Mouse (Mus musculus) embryonic facial prominence, embryonic 15.5 days (tissue): Measurements from ENCODE around the gene Itm2c. TPM values are rescaled to one million over a fixed set of nuclear protein-coding genes. Genes with fewer than 3 reads are reported as not detected.

Experiments
- ATAC-seq: fragments of 200-750 bp; cut with Nextera tagmentation; 2 replicates; pipeline ENCODE4 v1.8.0; 2017; ENCODE audit warnings: low read depth, moderate TSS enrichment; ENCODE audit not compliant: insufficient number of reproducible peaks, low FRiP score, low TSS enrichment
- H3K27ac ChIP-seq: fragments of 300-500 bp; sonication (generic); replicated peaks from 2 replicates; pipeline ENCODE4 v1.5.1; 2015; ENCODE audit warnings: mild to moderate bottlenecking, inconsistent platforms
- H3K27me3 ChIP-seq: fragments of 300-500 bp; sonication (generic); 2 replicates; pipeline ENCODE4 v1.6.1; 2015; ENCODE audit warnings: inconsistent platforms
- H3K36me3 ChIP-seq: fragments of 300-500 bp; sonication (generic); 2 replicates; pipeline ENCODE4 v1.6.1; 2015; ENCODE audit warnings: mild to moderate bottlenecking, inconsistent platforms
- H3K4me1 ChIP-seq: fragments of 300-500 bp; sonication (generic); 2 replicates; pipeline ENCODE4 v1.6.1; 2015; ENCODE audit warnings: inconsistent platforms
- H3K4me2 ChIP-seq: fragments of 300-500 bp; sonication (generic); replicated peaks from 2 replicates; pipeline ENCODE4 v1.6.1; 2015; ENCODE audit warnings: mild to moderate bottlenecking, inconsistent platforms
- H3K4me3 ChIP-seq: fragments of 300-500 bp; sonication (generic); replicated peaks from 2 replicates; pipeline ENCODE4 v1.5.1; 2015; ENCODE audit warnings: mild to moderate bottlenecking, inconsistent platforms
- H3K9ac ChIP-seq: fragments of 300-500 bp; sonication (generic); 2 replicates; pipeline ENCODE4 v1.6.1; 2015; ENCODE audit warnings: inconsistent platforms
- H3K9me3 ChIP-seq: fragments of 300-500 bp; sonication (generic); replicated peaks from 2 replicates; pipeline ENCODE4 v1.6.1; 2016; ENCODE audit warnings: inconsistent platforms
- WGBS: fragments of 180-500 bp; shearing (Covaris S2); methylation state at CpG from one replicate; pipeline ENCODE4 v1.1.7; 2015; 5-methylcytosine and 5-hydroxymethylcytosine counted together
- polyA plus RNA-seq: library from polyadenylated mRNA; unstranded; fragments of >200 nt; fragmentation: Nextera tagmentation; extraction: Ambion mirVana; gene quantifications from 2 replicates; pipeline ENCODE4 v1.2.1, GENCODE M21; 2015

The Itm2c gene
- polyA plus RNA-seq, 1 experiment from 2014 or later = 283 TPM

DNA sequence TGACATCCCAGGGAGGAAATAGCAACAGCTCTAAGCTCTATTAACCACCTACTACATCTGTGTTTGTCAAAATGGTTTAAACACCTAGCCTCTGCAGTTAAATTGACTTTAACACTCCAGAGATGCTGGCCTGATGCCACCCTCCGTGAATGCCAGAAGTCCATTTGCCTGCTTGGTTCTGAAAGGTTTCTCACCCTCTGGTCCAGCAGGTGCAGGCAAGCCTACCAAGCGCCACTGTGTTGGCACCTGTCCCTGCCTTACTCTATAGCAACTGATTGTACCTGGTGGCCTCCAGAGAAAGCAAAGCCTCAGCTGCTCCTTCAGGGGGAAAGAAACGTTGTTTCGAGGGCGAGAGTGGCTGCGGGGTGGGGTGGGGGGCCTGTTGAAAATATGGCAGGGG is 42.2 kb downstream of the Itm2c start:
- peaks cover 14% of the 10 kb centered on the region for H3K4me1 ChIP-seq
- no peak for ATAC-seq
- no peak overlapping the region for H3K27ac ChIP-seq

DNA sequence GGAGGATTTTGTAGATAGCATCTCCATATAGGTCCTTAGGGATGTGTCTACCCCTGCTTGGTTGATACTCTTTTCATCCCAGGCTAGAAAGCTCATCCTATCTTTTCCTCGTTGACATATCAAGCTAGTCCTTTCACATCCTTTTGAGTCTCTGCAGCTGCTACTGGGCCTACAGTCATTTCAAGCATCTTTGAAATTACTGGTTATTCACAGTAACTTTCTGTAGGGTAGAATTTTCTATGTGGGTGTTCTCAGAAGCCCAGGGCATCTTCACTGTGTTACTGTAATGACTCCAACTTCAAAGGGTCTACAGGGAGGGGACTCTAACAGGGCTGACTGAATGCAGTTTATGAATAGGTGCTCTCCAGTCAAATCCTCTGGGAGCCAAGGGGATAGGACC is 43.2 kb downstream of the Itm2c start:
- peaks cover 14% of the 10 kb centered on the region for H3K4me1 ChIP-seq
- no peak overlapping the region for H3K9ac ChIP-seq
- no peaks in the 10 kb centered on the region for H3K27me3 ChIP-seq
- no peaks in the 10 kb centered on the region for H3K36me3 ChIP-seq
- ATAC-seq = no peak
- 55% methylated on average over 1 of the region's 1 CpGs for WGBS
- H3K9me3 ChIP-seq = no peaks in the 10 kb centered on the region
- H3K4me2 ChIP-seq = no peak overlapping the region
- H3K27ac ChIP-seq = no peak overlapping the region
- no peak overlapping the region for H3K4me3 ChIP-seq

More for the DNA sequence above, 42.2 kb downstream of the Itm2c start:
- H3K36me3 ChIP-seq = no peaks in the 10 kb centered on the region
- no peaks in the 10 kb centered on the region for H3K9me3 ChIP-seq
- no peaks in the 10 kb centered on the region for H3K27me3 ChIP-seq
- H3K4me2 ChIP-seq = no peak overlapping the region
- 73% methylated on average over 6 of the region's 6 CpGs for WGBS
- no peak overlapping the region for H3K9ac ChIP-seq
- H3K4me3 ChIP-seq = no peak overlapping the region

DNA sequence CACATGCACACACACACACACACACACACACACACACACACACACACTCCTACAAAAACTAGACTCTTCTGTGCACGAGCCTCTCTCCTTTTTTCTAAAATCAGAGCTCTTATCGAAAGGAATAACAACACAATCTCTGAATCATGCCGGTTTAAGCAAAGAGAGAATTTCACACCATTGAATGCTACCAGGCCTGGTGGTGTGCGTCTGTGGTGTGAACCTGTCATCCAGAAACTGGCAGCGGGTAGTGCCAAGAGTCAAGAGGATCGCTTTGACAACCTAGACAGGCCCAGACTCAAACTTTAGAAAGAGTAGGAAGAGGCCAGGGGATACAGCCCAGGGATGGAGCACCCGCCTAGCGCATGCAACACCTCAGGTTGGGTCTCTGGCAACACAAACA is 48.2 kb downstream of the Itm2c start:
- Histone ChIP-seq H3K27ac (no peak overlapping the region), H3K9ac (no peak overlapping the region), H3K9me3 (no peaks in the 10 kb centered on the region), H3K36me3 (no peaks in the 10 kb centered on the region), H3K27me3 (no peaks in the 10 kb centered on the region), H3K4me3 (no peak overlapping the region), H3K4me1 (no peaks in the 10 kb centered on the region), H3K4me2 (no peak overlapping the region)
- 84% methylated on average over 8 of the region's 8 CpGs for WGBS
- ATAC-seq = no peak

DNA sequence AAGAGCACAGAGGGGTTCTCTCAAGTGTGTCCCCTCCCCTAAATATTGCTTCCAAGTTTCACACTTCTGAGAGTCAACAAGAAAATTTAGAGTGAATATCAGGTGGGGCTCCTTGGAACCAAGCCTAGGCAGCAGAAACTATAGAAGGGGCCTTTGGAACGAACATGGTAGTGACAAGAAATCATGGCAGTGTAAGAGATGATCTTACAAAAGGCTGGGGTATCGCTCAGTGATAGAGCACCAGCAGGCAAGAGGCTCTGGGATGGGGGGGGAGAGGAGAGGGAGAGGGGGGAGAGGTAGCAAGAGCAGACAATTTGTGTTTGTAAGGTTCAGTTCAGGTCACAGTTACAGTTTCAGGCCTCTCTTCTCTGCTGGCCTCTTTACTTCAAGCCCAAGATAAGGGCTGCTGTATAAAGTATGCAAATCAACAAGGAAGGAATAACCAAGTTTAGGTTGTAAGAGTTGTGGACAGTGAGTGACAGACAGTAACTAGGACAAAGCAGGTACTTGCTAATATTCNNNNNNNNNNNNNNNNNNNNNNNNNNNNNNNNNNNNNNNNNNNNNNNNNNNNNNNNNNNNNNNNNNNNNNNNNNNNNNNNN is 55.1 kb downstream of the Itm2c start:
- no peaks in the 10 kb centered on the region for H3K36me3 ChIP-seq
- H3K27ac ChIP-seq = no peak overlapping the region
- H3K4me1 ChIP-seq = no peaks in the 10 kb centered on the region
- no peaks in the 10 kb centered on the region for H3K27me3 ChIP-seq
- H3K4me2 ChIP-seq = no peak overlapping the region
- 85% methylated on average over 2 of the region's 2 CpGs for WGBS
- H3K9me3 ChIP-seq = no peaks in the 10 kb centered on the region
- H3K4me3 ChIP-seq = no peak overlapping the region
- ATAC-seq = no peak
- no peak overlapping the region for H3K9ac ChIP-seq

DNA sequence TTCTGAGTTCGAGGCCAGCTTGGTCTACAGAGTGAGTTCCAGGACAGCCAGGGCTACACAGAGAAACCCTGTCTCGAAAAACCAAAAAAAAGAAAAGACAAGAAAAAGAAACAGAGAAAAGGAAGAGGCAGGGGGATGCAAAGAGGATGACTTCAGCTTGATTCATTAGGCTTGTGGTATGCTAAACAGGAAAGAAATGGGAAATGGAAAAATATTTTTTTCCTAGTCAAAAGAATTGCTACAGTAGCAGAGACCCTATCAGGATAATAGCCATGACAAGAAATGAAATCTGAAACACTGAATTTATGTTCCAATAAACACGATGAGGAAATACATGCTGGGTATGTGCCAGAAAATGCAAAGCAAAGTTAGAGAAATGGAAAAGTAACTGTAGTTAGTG is 61.1 kb downstream of the Itm2c start:
- no peak overlapping the region for H3K9ac ChIP-seq
- no peaks in the 10 kb centered on the region for H3K36me3 ChIP-seq
- 57% methylated on average over 3 of the region's 3 CpGs for WGBS

DNA sequence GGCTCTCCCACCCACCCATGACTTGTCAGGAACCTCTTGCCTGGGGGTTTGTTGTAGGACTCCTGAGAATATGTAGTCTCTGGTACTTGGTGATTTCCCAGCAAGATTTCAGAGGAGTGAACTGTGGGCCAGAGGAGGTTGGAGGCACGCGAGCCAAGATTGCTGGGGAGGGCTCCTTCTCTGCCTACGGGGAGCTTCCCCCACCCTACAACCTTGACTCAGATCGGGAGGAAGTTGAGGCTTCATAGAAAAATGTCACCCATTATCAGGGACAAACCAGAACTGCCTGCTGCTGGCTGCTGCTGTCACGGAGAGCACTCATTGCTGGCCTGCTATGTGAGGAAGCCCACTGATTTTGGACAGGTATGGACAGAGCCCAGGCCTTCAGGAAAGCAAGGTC is 63.2 kb downstream of the Itm2c start:
- no peak overlapping the region for H3K4me3 ChIP-seq
- no peak overlapping the region for H3K4me2 ChIP-seq
- H3K27me3 ChIP-seq = no peaks in the 10 kb centered on the region
- H3K27ac ChIP-seq = no peak overlapping the region
- no peak overlapping the region for H3K9ac ChIP-seq
- H3K9me3 ChIP-seq = no peaks in the 10 kb centered on the region
- peaks cover 29% of the 10 kb centered on the region for H3K4me1 ChIP-seq
- ATAC-seq = no peak
- H3K36me3 ChIP-seq = no peaks in the 10 kb centered on the region
- 49% methylated on average over 5 of the region's 5 CpGs for WGBS

More for the DNA sequence above, 61.1 kb downstream of the Itm2c start:
- Histone ChIP-seq H3K4me2 (no peak overlapping the region), H3K4me1 (peaks cover 28% of the 10 kb centered on the region), H3K9me3 (no peaks in the 10 kb centered on the region), H3K4me3 (no peak overlapping the region), H3K27me3 (no peaks in the 10 kb centered on the region), H3K27ac (no peak overlapping the region)
- no peak for ATAC-seq

DNA sequence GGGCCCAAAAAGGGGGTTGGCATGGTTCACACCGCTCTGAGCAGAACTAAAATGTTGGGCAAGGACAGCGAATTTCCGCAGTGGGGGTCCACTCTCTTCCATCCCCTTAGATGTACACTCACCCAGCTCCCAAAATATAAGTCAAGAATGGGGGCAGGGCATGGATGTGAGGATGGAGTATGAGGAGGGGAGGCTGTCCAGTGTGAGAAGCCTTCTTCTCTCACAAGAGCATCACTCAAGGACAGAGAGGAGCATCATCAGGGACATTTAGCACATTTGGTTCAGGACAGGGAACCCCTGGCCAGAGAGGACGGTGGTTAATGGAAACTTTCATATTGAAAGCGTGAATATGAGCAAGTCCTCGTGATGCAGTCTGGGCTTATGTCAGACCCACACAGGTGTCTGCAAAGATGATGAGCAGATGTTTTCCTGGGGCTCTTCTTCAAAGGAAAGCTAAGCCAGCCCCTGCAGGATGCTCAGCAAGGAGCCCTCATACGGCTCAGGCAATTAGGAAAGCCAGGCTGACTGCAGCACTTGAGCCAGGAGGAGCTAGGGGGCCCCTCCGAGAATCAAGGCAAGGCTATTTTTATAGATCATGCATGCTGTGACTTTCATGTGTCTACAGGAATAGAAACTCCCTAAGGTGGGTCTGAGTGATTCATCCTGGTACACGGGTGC is 64.0 kb downstream of the Itm2c start:
- peak; percentile 23; the same call in 1 of the 2 replicates for ATAC-seq
- WGBS = 38% methylated on average over 9 of the region's 9 CpGs
- H3K27me3 ChIP-seq = no peaks in the 10 kb centered on the region
- H3K27ac ChIP-seq = peak overlapping the region; percentile 45
- no peaks in the 10 kb centered on the region for H3K9me3 ChIP-seq
- H3K4me3 ChIP-seq = no peak overlapping the region
- peaks cover 29% of the 10 kb centered on the region for H3K4me1 ChIP-seq
- peak overlapping the region; percentile 4; the same call in 1 of the 2 replicates for H3K4me2 ChIP-seq
- no peaks in the 10 kb centered on the region for H3K36me3 ChIP-seq
- no peak overlapping the region for H3K9ac ChIP-seq

Other genes starting within 250 kb of the Itm2c start
- gene Sp100, start 244.3 kb upstream of the Itm2c start, polyA plus RNA-seq = 2.7 and 3.3 TPM in 2 replicates
- gene A630001G21Rik, start 115.6 kb upstream of the Itm2c start, polyA plus RNA-seq = 1.6 and 1.7 TPM in 2 replicates
- 30.3 and 31.3 TPM in 2 replicates for gene Cab39, start 100.8 kb upstream of the Itm2c start, polyA plus RNA-seq
- gene 4933407L21Rik, start 34.2 kb downstream of the Itm2c start, polyA plus RNA-seq = 0.45 and 1.2 TPM in 2 replicates
- 0.19 and 0.26 TPM in 2 replicates for gene Gpr55, start 66.7 kb downstream of the Itm2c start, polyA plus RNA-seq
- 0.24 TPM in 1 of 2 replicates, not detected in the other for gene Spata3, start 122.5 kb downstream of the Itm2c start, polyA plus RNA-seq
- gene 2810459M11Rik, start 151.6 kb downstream of the Itm2c start, polyA plus RNA-seq = 0.66 and 0.81 TPM in 2 replicates
- gene Psmd1, start 170.1 kb downstream of the Itm2c start, polyA plus RNA-seq = 146 and 149 TPM in 2 replicates
- 0.89 and 1.4 TPM in 2 replicates for gene Htr2b, start 217.7 kb downstream of the Itm2c start, polyA plus RNA-seq
- 0.51 TPM in 1 of 2 replicates, not detected in the other for gene Gm21972, start 239.4 kb downstream of the Itm2c start, polyA plus RNA-seq